Mouse (Mus musculus) liver, embryonic 15.5 days (tissue): ENCODE data around the gene Nop9. TPM values are rescaled to one million over a fixed set of nuclear protein-coding genes. Genes with fewer than 3 reads are reported as not detected.

Experiments used
- ATAC-seq: fragments of 200-750 bp; cut with Nextera tagmentation; 2 replicates; pipeline ENCODE4 v1.8.0; 2017; ENCODE audit warnings: moderate number of reproducible peaks, mild to moderate bottlenecking, moderate library complexity; ENCODE audit not compliant: insufficient read depth
- H3K27ac ChIP-seq: fragments of 300-500 bp; sonication (generic); replicated peaks from 2 replicates; pipeline ENCODE4 v1.5.1; 2015; ENCODE audit warnings: mild to moderate bottlenecking, inconsistent platforms
- H3K27me3 ChIP-seq: fragments of 300-500 bp; sonication (generic); 2 replicates; pipeline ENCODE4 v1.6.1; 2015; ENCODE audit warnings: mild to moderate bottlenecking, inconsistent platforms
- H3K36me3 ChIP-seq: fragments of 300-500 bp; sonication (generic); replicated peaks from 2 replicates; pipeline ENCODE4 v1.6.1; 2015; ENCODE audit warnings: moderate library complexity, mild to moderate bottlenecking, inconsistent platforms
- H3K4me1 ChIP-seq: fragments of 300-500 bp; sonication (generic); replicated peaks from 2 replicates; pipeline ENCODE4 v1.6.1; 2015; ENCODE audit warnings: inconsistent platforms
- H3K4me2 ChIP-seq: fragments of 300-500 bp; sonication (generic); 2 replicates; pipeline ENCODE4 v1.6.1; 2015; ENCODE audit warnings: moderate library complexity, mild to moderate bottlenecking, inconsistent platforms
- H3K4me3 ChIP-seq: fragments of 300-500 bp; sonication (generic); replicated peaks from 2 replicates; pipeline ENCODE4 v1.5.1; 2015; ENCODE audit warnings: mild to moderate bottlenecking, inconsistent platforms
- H3K9ac ChIP-seq: fragments of 300-500 bp; sonication (generic); 2 replicates; pipeline ENCODE4 v1.6.1; 2015; ENCODE audit warnings: moderate library complexity, mild to moderate bottlenecking, inconsistent platforms
- H3K9me3 ChIP-seq: fragments of 300-500 bp; sonication (generic); replicated peaks from 2 replicates; pipeline ENCODE4 v1.6.1; 2016; ENCODE audit warnings: inconsistent platforms
- WGBS: fragments of 180-500 bp; shearing (Covaris S2); methylation state at CpG from one replicate; pipeline ENCODE4 v1.1.7; 2015; ENCODE audit warnings: mixed read lengths; ENCODE audit not compliant: insufficient replicate concordance; 5-methylcytosine and 5-hydroxymethylcytosine counted together
- polyA plus RNA-seq: library from polyadenylated mRNA; unstranded; fragments of >200 nt; fragmentation: Nextera tagmentation; extraction: Ambion mirVana; gene quantifications from 2 replicates; pipeline ENCODE4 v1.2.1, GENCODE M21; 2015

Nop9 gene
- polyA plus RNA-seq, 1 experiment from 2014 or later = 23.4 TPM

- ATAC-seq = no peak
- Histone ChIP-seq H3K9ac (no peak overlapping the region), H3K9me3 (no peaks in the 10 kb centered on the region), H3K27ac (no peak overlapping the region), H3K36me3 (no peaks in the 10 kb centered on the region), H3K4me2 (no peak overlapping the region), H3K4me1 (peaks cover 27% of the 10 kb centered on the region), H3K27me3 (peaks cover 52% of the 10 kb centered on the region), H3K4me3 (no peak overlapping the region)
- 36% methylated on average over 6 of the region's 6 CpGs for WGBS
Observed at GRCm38 (mm10) chr14:55785195-55785594, 39.7 kb downstream of the Nop9 start.

- no peak for ATAC-seq
- no peaks in the 10 kb centered on the region for H3K36me3 ChIP-seq
- H3K9me3 ChIP-seq = no peaks in the 10 kb centered on the region
- 39% methylated on average over 11 of the region's 11 CpGs for WGBS
- 0 out of 2 replicates have a peak overlapping the region, but pooled peaks have one; percentile 35 for H3K9ac ChIP-seq
- no peak overlapping the region for H3K27ac ChIP-seq
- peak overlapping the region; percentile 59 for H3K4me3 ChIP-seq
- peak overlapping the region; percentile 88 for H3K4me2 ChIP-seq
- peaks cover 17% of the 10 kb centered on the region for H3K4me1 ChIP-seq
- peaks cover 40% of the 10 kb centered on the region for H3K27me3 ChIP-seq
Observed at GRCm38 (mm10) chr14:55787731-55788130, 42.2 kb downstream of the Nop9 start.

- Histone ChIP-seq H3K9me3 (no peaks in the 10 kb centered on the region), H3K4me1 (peaks cover 15% of the 10 kb centered on the region), H3K9ac (peak within 1 kb of the TSS; percentile 35), H3K36me3 (no peaks in the 10 kb centered on the region), H3K4me2 (peak within 1 kb of the TSS; percentile 88), H3K4me3 (peak within 1 kb of the TSS; percentile 59), H3K27ac (no peak within 1 kb of the TSS), H3K27me3 (peaks cover 32% of the 10 kb centered on the region)
- WGBS = 2% methylated on average over 40 of the region's 40 CpGs
- ATAC-seq = peak; percentile 32; the same call in 1 of the 2 replicates
Observed at GRCm38 (mm10) chr14:55788256-55789050, 43.0 kb downstream of the Nop9 start, which contains the start of gene Ripk3. Gene Ripk3 (minus strand): TSS chr14:55788865.

- no peak for ATAC-seq
- WGBS = 42% methylated on average over 2 of the region's 2 CpGs
- H3K9ac ChIP-seq = no peak overlapping the region
Observed at GRCm38 (mm10) chr14:55793461-55793860, 48.0 kb downstream of the Nop9 start.

GRCm38 (mm10) chr14:55793946-55794345 lies 48.5 kb downstream of the Nop9 start:
- no peak for ATAC-seq
- no peak overlapping the region for H3K9ac ChIP-seq
- peaks cover 11% of the 10 kb centered on the region for H3K4me1 ChIP-seq
- no peak overlapping the region for H3K4me2 ChIP-seq
- WGBS = 40% methylated on average over 2 of the region's 2 CpGs
- H3K36me3 ChIP-seq = no peaks in the 10 kb centered on the region
- H3K9me3 ChIP-seq = no peaks in the 10 kb centered on the region
- H3K27me3 ChIP-seq = peaks cover 3% of the 10 kb centered on the region; the same call in 1 of the 2 replicates
- no peak overlapping the region for H3K4me3 ChIP-seq
- no peak overlapping the region for H3K27ac ChIP-seq

More at GRCm38 (mm10) chr14:55793461-55793860, 48.0 kb downstream of the Nop9 start:
- no peak overlapping the region for H3K27ac ChIP-seq
- no peak overlapping the region for H3K4me3 ChIP-seq
- H3K4me2 ChIP-seq = no peak overlapping the region
- H3K27me3 ChIP-seq = peaks cover 3% of the 10 kb centered on the region; the same call in 1 of the 2 replicates
- peaks cover 14% of the 10 kb centered on the region for H3K4me1 ChIP-seq
- H3K36me3 ChIP-seq = no peaks in the 10 kb centered on the region
- H3K9me3 ChIP-seq = no peaks in the 10 kb centered on the region

GRCm38 (mm10) chr14:55795380-55796163 lies 50.1 kb downstream of the Nop9 start:
- 53% methylated on average over 15 of the region's 15 CpGs for WGBS

More at GRCm38 (mm10) chr14:55795380-55796163, 50.1 kb downstream of the Nop9 start:
- Histone ChIP-seq H3K36me3 (no peaks in the 10 kb centered on the region), H3K4me2 (no peak overlapping the region), H3K4me1 (peaks cover 10% of the 10 kb centered on the region), H3K27me3 (peaks cover 3% of the 10 kb centered on the region; the same call in 1 of the 2 replicates), H3K4me3 (no peak overlapping the region), H3K9ac (no peak overlapping the region), H3K27ac (no peak overlapping the region), H3K9me3 (no peaks in the 10 kb centered on the region)
- ATAC-seq = no peak

Other genes with a start within 250 kb of the Nop9 start
- not detected in 2 replicates for gene Cpne6, start 235.2 kb upstream of the Nop9 start, polyA plus RNA-seq
- not detected in 2 replicates for gene Nrl, start 220.7 kb upstream of the Nop9 start, polyA plus RNA-seq
- 36.0 and 39.9 TPM in 2 replicates for gene Pck2, start 205.4 kb upstream of the Nop9 start, polyA plus RNA-seq
- gene Dcaf11, start 185.7 kb upstream of the Nop9 start, polyA plus RNA-seq = 57.9 and 64.1 TPM in 2 replicates
- 1.6 and 2.1 TPM in 2 replicates for gene A730061H03Rik, start 185.3 kb upstream of the Nop9 start, polyA plus RNA-seq
- 1.1 and 1.9 TPM in 2 replicates for gene Fitm1, start 170.1 kb upstream of the Nop9 start, polyA plus RNA-seq
- 108 and 116 TPM in 2 replicates for gene Psme1, start 167.6 kb upstream of the Nop9 start, polyA plus RNA-seq
- gene Emc9, start 160.4 kb upstream of the Nop9 start, polyA plus RNA-seq = 25.6 and 25.9 TPM in 2 replicates
- gene Psme2, start 154.6 kb upstream of the Nop9 start, polyA plus RNA-seq = 173 and 191 TPM in 2 replicates
- 9.1 and 12.0 TPM in 2 replicates for gene Rnf31, start 154.0 kb upstream of the Nop9 start, polyA plus RNA-seq
- 20.7 and 20.9 TPM in 2 replicates for gene Irf9, start 142.1 kb upstream of the Nop9 start, polyA plus RNA-seq
- gene Rec8, start 127.7 kb upstream of the Nop9 start, polyA plus RNA-seq = 1.7 and 1.9 TPM in 2 replicates
- 26.6 and 36.7 TPM in 2 replicates for gene Ipo4, start 109.7 kb upstream of the Nop9 start, polyA plus RNA-seq
- 0.54 and 0.67 TPM in 2 replicates for gene Gm49378, start 107.8 kb upstream of the Nop9 start, polyA plus RNA-seq
- gene Tm9sf1, start 101.9 kb upstream of the Nop9 start, polyA plus RNA-seq = 48.4 and 51.7 TPM in 2 replicates
- gene Tssk4, start 95.5 kb upstream of the Nop9 start, polyA plus RNA-seq = 0.09 TPM in 1 of 2 replicates, not detected in the other
- 18.4 and 18.5 TPM in 2 replicates for gene Mdp1, start 85.2 kb upstream of the Nop9 start, polyA plus RNA-seq
- gene Gmpr2, start 73.8 kb upstream of the Nop9 start, polyA plus RNA-seq = 21.2 and 25.6 TPM in 2 replicates
- 218 and 233 TPM in 2 replicates for gene Nedd8, start 73.6 kb upstream of the Nop9 start, polyA plus RNA-seq
- 21.0 and 22.4 TPM in 2 replicates for gene Tinf2, start 63.9 kb upstream of the Nop9 start, polyA plus RNA-seq
- gene Tgm1, start 31.8 kb upstream of the Nop9 start, polyA plus RNA-seq = 2.9 and 3.9 TPM in 2 replicates
- gene Rabggta, start 23.4 kb upstream of the Nop9 start, polyA plus RNA-seq = 10.5 and 11.0 TPM in 2 replicates
- gene Dhrs1, start within 50 bp of the Nop9 start, polyA plus RNA-seq = 39.4 and 43.5 TPM in 2 replicates
- 57.5 and 77.8 TPM in 2 replicates for gene Cideb, start 12.8 kb downstream of the Nop9 start, polyA plus RNA-seq
- gene Ltb4r2, start 15.7 kb downstream of the Nop9 start, polyA plus RNA-seq = 0.74 and 0.93 TPM in 2 replicates
- 14.0 and 14.5 TPM in 2 replicates for gene Ltb4r1, start 20.3 kb downstream of the Nop9 start, polyA plus RNA-seq
- 1.4 and 1.9 TPM in 2 replicates for gene Adcy4, start 38.4 kb downstream of the Nop9 start, polyA plus RNA-seq
- gene Ripk3, start 43.2 kb downstream of the Nop9 start, polyA plus RNA-seq = 16.9 and 19.7 TPM in 2 replicates
- gene Nfatc4, start 77.5 kb downstream of the Nop9 start, polyA plus RNA-seq = 0.67 and 0.86 TPM in 2 replicates
- 2.0 and 2.1 TPM in 2 replicates for gene Nynrin, start 108.3 kb downstream of the Nop9 start, polyA plus RNA-seq
- gene Cbln3, start 138.7 kb downstream of the Nop9 start, polyA plus RNA-seq = 0.20 and 0.31 TPM in 2 replicates
- gene Khnyn, start 139.3 kb downstream of the Nop9 start, polyA plus RNA-seq = 8.6 and 10.1 TPM in 2 replicates
- 12.8 and 15.5 TPM in 2 replicates for gene Sdr39u1, start 154.6 kb downstream of the Nop9 start, polyA plus RNA-seq
- 0.36 and 0.47 TPM in 2 replicates for gene Cma1, start 199.0 kb downstream of the Nop9 start, polyA plus RNA-seq
- not detected in 2 replicates for gene Cma2, start 205.3 kb downstream of the Nop9 start, polyA plus RNA-seq